Mouse (Mus musculus): Measurements from ENCODE around the gene Gtf3c6. TPM values are rescaled to one million over a fixed set of nuclear protein-coding genes. Genes with fewer than 3 reads are reported as not detected.

The Gtf3c6 gene
- polyA plus RNA-seq, 1 experiment = 11.7 TPM

DNA sequence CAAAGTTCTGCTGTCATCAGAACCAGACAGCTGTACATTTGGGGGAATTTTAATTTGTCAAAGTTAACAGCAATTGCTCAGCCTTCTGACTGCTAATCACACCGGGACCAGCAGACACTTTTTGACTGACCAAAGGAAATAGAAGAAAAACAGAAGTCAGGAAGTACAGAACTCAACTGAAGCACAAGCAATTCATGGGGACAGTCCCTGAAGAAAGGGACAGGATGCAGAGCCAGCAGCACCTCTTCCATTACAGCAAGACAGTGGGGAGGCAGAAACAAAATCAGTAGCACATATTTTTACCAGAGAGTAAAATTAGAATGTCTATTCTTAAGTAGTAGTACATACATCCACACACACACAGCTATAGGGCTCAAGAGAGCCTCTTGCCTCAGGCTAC, 28.9 kb upstream of the Gtf3c6 start:
- Histone ChIP-seq H3K27me3 (replicated peaks; ENCODE audit: control insufficient read depth, insufficient read depth, low read length) (no peaks in the 10 kb centered on the region), H3K4me1 (ENCODE audit: control insufficient read depth, insufficient read depth, low read length) (no peaks in the 10 kb centered on the region), H3K36me3 (ENCODE audit: control insufficient read depth, insufficient read depth, low read length) (peaks cover 2% of the 10 kb centered on the region), H3K4me3 (ENCODE audit: insufficient read depth, low read depth, low read length) (no peak overlapping the region), H3K27ac (ENCODE audit: insufficient read depth, low read depth, low read length) (no peak overlapping the region)
- 86% methylated on average over 1 of the region's 1 CpGs for WGBS
- no peak for TF ChIP-seq POLR2A (IDR thresholded peaks at IDR 0.05; ENCODE audit: low read depth, low read length)
- no peak for TF ChIP-seq CTCF (conservative IDR thresholded peaks at IDR 0.05; ENCODE audit: insufficient read depth, insufficient read length, low read depth, low read length)
- DNase-seq = no peak

DNA sequence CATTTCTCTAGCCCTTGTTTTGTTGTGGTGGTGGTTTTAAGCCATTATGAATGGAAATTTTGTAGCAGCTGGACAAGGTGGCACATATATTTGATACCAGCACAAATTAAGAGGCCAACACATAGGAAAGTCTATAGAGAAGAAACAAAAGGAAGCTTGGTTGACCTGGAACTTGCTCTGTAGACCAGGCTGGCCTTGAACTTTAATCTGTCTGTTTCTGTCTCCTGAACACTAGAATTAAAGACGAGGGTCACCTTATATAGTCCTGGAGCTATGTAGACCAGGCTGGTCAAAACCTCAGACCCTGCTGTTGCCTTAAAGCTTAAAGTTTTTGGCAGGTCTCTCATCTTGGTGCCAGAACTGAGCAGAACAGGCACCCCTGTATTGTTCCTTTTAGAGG, 27.7 kb upstream of the Gtf3c6 start:
- no peak overlapping the region for H3K27ac ChIP-seq (ENCODE audit: insufficient read depth, low read depth, low read length)
- no peak for DNase-seq
- WGBS = 94% methylated on average over 1 of the region's 1 CpGs

DNA sequence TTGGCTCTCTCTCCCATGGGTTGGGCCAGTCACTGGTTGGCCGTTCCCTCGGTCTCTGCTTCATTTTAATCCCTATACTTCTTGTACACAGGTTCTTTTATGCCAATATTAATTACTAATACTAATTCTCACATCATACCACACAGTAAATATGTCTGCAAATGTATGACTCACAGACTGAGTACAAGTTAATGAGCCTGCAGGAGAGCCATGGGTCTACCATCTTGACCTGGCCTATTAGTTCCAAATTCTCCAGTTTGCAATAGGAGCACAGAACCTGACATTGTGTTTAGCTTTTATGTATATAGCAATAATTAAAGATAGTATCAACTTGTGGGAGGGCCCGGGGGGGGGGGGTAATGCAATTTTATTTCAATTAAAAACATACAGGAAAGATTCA, 27.1 kb upstream of the Gtf3c6 start:
- TF ChIP-seq CTCF (conservative IDR thresholded peaks at IDR 0.05; ENCODE audit: insufficient read depth, insufficient read length, low read depth, low read length) (no peak), POLR2A (IDR thresholded peaks at IDR 0.05; ENCODE audit: low read depth, low read length) (no peak)
- 94% methylated on average over 3 of the region's 3 CpGs for WGBS
- H3K4me3 ChIP-seq (ENCODE audit: insufficient read depth, low read depth, low read length) = no peak overlapping the region
- no peak overlapping the region for H3K27ac ChIP-seq (ENCODE audit: insufficient read depth, low read depth, low read length)
- DNase-seq = no peak
- H3K27me3 ChIP-seq (replicated peaks; ENCODE audit: control insufficient read depth, insufficient read depth, low read length) = no peaks in the 10 kb centered on the region
- no peaks in the 10 kb centered on the region; the same call in none of the 2 replicates for H3K36me3 ChIP-seq (ENCODE audit: control insufficient read depth, insufficient read depth, low read length)
- no peaks in the 10 kb centered on the region for H3K4me1 ChIP-seq (ENCODE audit: control insufficient read depth, insufficient read depth, low read length)

More for the DNA sequence above, 27.7 kb upstream of the Gtf3c6 start:
- H3K4me3 ChIP-seq (ENCODE audit: insufficient read depth, low read depth, low read length) = no peak overlapping the region
- no peaks in the 10 kb centered on the region for H3K4me1 ChIP-seq (ENCODE audit: control insufficient read depth, insufficient read depth, low read length)
- H3K27me3 ChIP-seq (replicated peaks; ENCODE audit: control insufficient read depth, insufficient read depth, low read length) = no peaks in the 10 kb centered on the region
- TF ChIP-seq POLR2A (IDR thresholded peaks at IDR 0.05; ENCODE audit: low read depth, low read length) (no peak), CTCF (conservative IDR thresholded peaks at IDR 0.05; ENCODE audit: insufficient read depth, insufficient read length, low read depth, low read length) (no peak)
- peaks cover 1% of the 10 kb centered on the region for H3K36me3 ChIP-seq (ENCODE audit: control insufficient read depth, insufficient read depth, low read length)

DNA sequence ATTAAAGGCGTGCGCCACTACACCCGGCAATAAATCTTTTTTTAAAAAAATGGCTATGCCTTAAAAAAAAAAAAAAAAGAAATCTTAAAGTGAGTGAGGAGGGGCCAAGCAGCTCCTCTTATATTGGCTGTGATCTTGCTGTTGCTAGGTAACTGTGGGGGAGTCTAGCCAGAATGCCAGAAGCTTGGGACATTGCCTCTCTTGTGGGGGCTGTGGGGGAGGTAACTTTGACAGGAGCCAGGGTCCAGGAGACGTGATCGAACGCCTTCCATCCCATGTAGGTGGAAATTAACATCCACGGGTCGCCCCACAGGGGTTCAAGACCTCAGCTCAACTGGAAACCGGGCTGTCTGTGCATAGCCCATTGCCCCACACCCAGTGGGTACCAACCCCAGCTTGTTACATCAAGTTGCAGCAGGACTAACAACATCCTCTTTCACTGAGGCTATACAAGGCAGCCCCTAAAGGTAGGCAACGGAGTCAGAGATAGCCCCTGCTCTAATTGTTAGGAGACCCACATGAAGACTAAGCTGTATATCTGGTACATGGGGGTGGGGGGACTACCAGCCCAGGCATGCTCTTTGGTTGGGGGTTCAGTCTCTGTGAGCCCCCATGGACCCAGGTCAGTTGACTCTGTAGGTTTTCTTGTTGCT, 26.4 kb upstream of the Gtf3c6 start:
- Histone ChIP-seq H3K27ac (ENCODE audit: insufficient read depth, low read depth, low read length) (no peak overlapping the region), H3K36me3 (ENCODE audit: control insufficient read depth, insufficient read depth, low read length) (no peaks in the 10 kb centered on the region; the same call in none of the 2 replicates), H3K4me3 (ENCODE audit: insufficient read depth, low read depth, low read length) (no peak overlapping the region), H3K4me1 (ENCODE audit: control insufficient read depth, insufficient read depth, low read length) (no peaks in the 10 kb centered on the region), H3K27me3 (replicated peaks; ENCODE audit: control insufficient read depth, insufficient read depth, low read length) (no peaks in the 10 kb centered on the region)
- TF ChIP-seq POLR2A (IDR thresholded peaks at IDR 0.05; ENCODE audit: low read depth, low read length) (no peak), CTCF (conservative IDR thresholded peaks at IDR 0.05; ENCODE audit: insufficient read depth, insufficient read length, low read depth, low read length) (no peak)
- no peak for DNase-seq
- 79% methylated on average over 10 of the region's 10 CpGs for WGBS

DNA sequence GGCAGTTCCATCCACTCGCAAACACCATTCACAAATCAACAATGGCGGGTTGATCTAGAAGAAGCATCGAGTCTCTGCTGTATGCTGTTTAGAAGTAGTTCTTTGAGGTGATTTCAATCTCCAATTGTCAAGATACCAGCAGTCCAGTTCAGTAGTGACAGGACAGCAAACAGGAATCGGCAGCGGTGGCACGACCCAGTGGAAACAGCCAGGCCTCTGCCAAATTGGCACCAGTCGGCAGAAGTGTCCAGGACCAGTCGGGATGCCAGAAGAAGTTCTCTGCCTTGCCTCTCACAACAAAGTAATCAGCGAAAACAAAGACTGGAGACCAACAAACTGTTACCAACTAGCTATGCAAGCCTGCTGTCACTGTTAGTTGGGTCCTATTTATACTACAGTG, 25.7 kb upstream of the Gtf3c6 start:
- WGBS = 92% methylated on average over 9 of the region's 9 CpGs

DNA sequence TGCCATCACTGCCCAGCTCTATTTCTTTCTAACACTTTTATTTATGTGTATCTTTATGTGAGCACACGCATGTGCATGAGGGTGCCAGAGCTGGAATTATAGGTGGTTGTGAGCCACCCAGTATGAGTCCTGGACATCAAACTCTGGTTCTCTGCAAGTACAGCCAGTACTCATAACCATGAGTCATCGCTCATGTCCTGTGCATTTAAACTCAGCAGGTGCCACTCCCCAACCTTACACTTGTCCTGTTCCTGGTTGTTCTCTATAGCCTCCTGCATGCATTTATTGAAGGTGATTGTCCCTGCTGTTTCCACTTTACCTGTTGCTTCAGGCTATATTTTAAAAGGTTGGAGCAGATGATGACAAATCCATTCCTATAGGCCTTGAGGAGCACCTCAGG, 23.7 kb upstream of the Gtf3c6 start:
- no peak for TF ChIP-seq POLR2A (IDR thresholded peaks at IDR 0.05; ENCODE audit: low read depth, low read length)
- TF ChIP-seq CTCF (conservative IDR thresholded peaks at IDR 0.05; ENCODE audit: insufficient read depth, insufficient read length, low read depth, low read length) = no peak
- no peak for DNase-seq
- Histone ChIP-seq H3K4me1 (ENCODE audit: control insufficient read depth, insufficient read depth, low read length) (no peaks in the 10 kb centered on the region), H3K36me3 (ENCODE audit: control insufficient read depth, insufficient read depth, low read length) (no peaks in the 10 kb centered on the region; the same call in 1 of the 2 replicates), H3K4me3 (ENCODE audit: insufficient read depth, low read depth, low read length) (no peak overlapping the region), H3K27me3 (replicated peaks; ENCODE audit: control insufficient read depth, insufficient read depth, low read length) (no peaks in the 10 kb centered on the region), H3K27ac (ENCODE audit: insufficient read depth, low read depth, low read length) (no peak overlapping the region)
- 93% methylated on average over 2 of the region's 2 CpGs for WGBS

More for the DNA sequence above, 25.7 kb upstream of the Gtf3c6 start:
- Histone ChIP-seq H3K36me3 (ENCODE audit: control insufficient read depth, insufficient read depth, low read length) (no peaks in the 10 kb centered on the region; the same call in none of the 2 replicates), H3K4me3 (ENCODE audit: insufficient read depth, low read depth, low read length) (no peak overlapping the region), H3K27ac (ENCODE audit: insufficient read depth, low read depth, low read length) (no peak overlapping the region), H3K4me1 (ENCODE audit: control insufficient read depth, insufficient read depth, low read length) (no peaks in the 10 kb centered on the region), H3K27me3 (replicated peaks; ENCODE audit: control insufficient read depth, insufficient read depth, low read length) (no peaks in the 10 kb centered on the region)
- DNase-seq = no peak
- TF ChIP-seq CTCF (conservative IDR thresholded peaks at IDR 0.05; ENCODE audit: insufficient read depth, insufficient read length, low read depth, low read length) = no peak
- TF ChIP-seq POLR2A (IDR thresholded peaks at IDR 0.05; ENCODE audit: low read depth, low read length) = no peak

DNA sequence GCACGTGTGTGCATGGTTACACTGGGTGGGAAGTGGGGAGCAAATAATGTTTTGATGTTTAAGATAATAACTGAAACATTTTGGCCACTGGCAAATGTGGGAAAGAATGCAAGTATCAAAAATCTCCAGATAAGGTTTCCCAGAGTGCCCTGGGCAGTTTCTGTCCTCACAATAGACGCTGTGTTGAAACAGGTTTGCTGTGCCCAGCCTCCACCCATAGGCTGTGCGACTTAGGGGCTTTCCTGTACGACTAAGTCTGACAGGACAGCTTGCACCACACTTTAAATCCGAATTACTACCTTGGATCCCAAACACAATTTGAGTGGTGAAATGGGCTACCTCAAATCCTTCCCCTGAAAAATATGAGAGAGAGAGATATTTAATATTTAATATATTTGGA, 20.4 kb upstream of the Gtf3c6 start:
- TF ChIP-seq POLR2A (IDR thresholded peaks at IDR 0.05; ENCODE audit: low read depth, low read length) = no peak
- TF ChIP-seq CTCF (conservative IDR thresholded peaks at IDR 0.05; ENCODE audit: insufficient read depth, insufficient read length, low read depth, low read length) = no peak
- Histone ChIP-seq H3K36me3 (ENCODE audit: control insufficient read depth, insufficient read depth, low read length) (no peaks in the 10 kb centered on the region), H3K27ac (ENCODE audit: insufficient read depth, low read depth, low read length) (no peak overlapping the region), H3K27me3 (replicated peaks; ENCODE audit: control insufficient read depth, insufficient read depth, low read length) (no peaks in the 10 kb centered on the region), H3K4me1 (ENCODE audit: control insufficient read depth, insufficient read depth, low read length) (no peaks in the 10 kb centered on the region), H3K4me3 (ENCODE audit: insufficient read depth, low read depth, low read length) (no peak overlapping the region)
- no peak for DNase-seq
- 64% methylated on average over 5 of the region's 5 CpGs for WGBS
